Mouse (Mus musculus): ENCODE results near the gene D430041D05Rik.
"Not testable (repeated sequence)": the region's sequence is repeated elsewhere in the genome, so short reads cannot be mapped to it uniquely, and the experiment has no call there.

The D430041D05Rik gene

DNA sequence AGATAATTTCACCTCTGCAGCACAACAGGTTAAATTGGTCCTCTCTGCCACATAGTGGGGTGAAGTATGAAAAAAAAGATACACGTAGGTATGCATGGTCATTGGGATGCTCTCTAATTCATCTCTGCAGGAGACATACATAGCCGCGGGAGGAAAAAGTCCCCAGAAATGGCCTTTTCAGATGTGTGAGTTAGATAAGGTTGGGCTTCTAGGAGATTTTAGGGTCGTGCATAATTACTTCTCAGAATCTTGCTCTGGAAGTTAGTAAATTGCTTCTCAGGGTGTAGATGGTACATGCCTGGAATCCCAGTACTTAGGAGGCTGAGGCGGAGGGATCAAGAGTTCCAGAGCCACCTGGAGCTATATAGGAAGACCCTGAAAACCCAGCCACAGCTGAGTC, 286.7 kb downstream of the D430041D05Rik start:
- in situ Hi-C loops (cut with MboI; ENCODE audit: low sequenced_read_pairs), result no loop called here

DNA sequence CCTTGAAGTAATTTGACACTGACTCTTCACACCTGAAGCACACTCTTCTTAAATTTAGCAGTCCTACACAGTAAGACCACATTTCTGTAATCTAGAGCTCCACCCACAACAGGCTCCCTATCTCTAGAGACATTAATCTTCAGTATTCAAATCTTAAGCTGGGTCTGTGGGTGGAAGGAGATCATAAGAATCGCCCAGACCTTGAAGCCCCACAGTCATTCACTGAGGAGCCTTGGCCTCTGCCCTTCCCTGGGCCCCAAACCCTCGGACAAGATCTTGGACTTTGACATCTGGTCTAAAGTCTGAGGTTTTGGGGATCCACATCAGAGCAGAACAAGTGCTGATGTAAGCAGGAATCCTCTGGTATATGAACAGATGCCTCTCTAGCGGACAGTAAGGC, 287.3 kb downstream of the D430041D05Rik start:
- in situ Hi-C loops (cut with MboI; ENCODE audit: low sequenced_read_pairs), result no loop called here

- in situ Hi-C loops (cut with MboI; ENCODE audit: low sequenced_read_pairs), result no loop called here
Observed at GRCm38 (mm10) chr2:104122505-104123378, 288.1 kb downstream of the D430041D05Rik start, which contains the start of gene A930018P22Rik. Gene A930018P22Rik (plus strand): TSS chr2:104122769.

- in situ Hi-C loops (cut with MboI; ENCODE audit: low sequenced_read_pairs), result no loop called here
Observed at GRCm38 (mm10) chr2:104121681-104122504, 288.9 kb downstream of the D430041D05Rik start.

- in situ Hi-C loops (cut with MboI; ENCODE audit: low sequenced_read_pairs), result no loop called here
Observed at GRCm38 (mm10) chr2:104120312-104120711, 290.5 kb downstream of the D430041D05Rik start.

DNA sequence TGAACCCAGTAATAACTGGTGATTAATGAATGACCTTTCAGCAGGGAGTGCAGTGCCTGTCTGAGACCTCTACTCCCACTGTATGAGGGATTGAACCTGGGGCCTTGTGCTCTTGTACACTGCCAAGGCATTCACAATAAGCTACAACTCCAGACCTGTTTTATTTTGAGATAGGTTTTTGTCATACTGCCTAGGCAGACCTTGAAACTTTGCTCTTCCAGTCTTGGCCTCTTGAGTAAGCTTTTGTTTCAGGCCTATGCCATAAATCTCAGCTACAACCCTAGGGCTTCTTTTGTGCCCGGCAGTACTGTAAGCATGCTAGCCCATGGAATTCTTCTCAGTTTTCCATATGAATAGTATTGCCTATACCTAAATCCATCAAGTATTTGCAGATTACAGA, 291.7 kb downstream of the D430041D05Rik start:
- in situ Hi-C loops (cut with MboI; ENCODE audit: low sequenced_read_pairs), result no loop called here

- in situ Hi-C loops (cut with MboI; ENCODE audit: low sequenced_read_pairs), result not testable (repeated sequence)
Observed at GRCm38 (mm10) chr2:104117173-104117572, 293.6 kb downstream of the D430041D05Rik start.

DNA sequence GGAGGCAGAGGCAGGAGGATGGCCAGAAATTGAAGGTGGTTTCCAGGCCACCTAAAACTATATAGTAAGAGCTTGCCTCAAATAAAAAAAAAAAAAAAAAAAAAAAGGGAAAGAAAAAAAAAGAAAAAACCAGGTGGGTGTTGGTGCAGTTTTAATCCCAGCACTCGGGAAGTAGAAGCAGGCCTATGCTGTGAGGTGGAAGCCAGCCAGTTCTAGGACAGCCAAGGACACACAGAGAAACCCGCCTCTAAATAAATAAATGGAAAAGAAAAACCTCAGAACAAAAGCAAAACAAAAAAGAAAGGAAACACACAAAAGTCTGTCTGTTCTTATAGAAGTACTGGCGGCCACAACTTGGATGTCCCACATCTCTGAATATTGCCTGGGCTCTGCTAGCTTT, 295.9 kb downstream of the D430041D05Rik start:
- in situ Hi-C loops (cut with MboI; ENCODE audit: low sequenced_read_pairs), result no loop called here

- in situ Hi-C loops (cut with MboI; ENCODE audit: low sequenced_read_pairs), result not testable (repeated sequence)
Observed at GRCm38 (mm10) chr2:104113563-104113962, 297.2 kb downstream of the D430041D05Rik start.

DNA sequence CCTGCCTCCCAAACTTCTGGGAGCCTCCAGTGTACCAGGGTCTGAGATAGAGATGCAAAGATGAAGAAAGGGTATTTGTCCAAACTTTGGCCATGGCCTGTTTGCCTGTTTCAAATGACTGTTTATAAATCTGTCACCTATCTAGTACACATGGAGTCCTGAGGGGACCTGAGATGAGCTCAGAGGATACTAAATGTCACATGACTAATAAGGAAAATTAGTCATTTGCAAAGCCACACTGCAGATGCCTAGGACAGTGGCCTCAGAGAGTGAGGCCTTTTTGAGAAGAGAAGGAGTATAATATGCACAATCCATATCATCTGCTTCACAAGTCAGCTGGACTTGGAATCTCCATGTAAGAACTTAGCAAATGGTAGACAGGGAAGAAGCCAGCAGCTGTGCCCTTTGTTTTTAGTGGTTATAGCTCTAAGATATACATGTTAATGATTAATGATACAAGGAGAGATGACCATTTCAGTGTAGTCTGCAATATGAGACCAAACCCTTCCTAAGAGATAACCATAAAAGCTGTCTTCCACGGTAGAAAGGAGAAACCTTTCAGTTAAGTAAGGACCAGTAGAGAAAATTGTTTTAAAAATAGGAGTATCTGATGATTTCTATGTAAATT, 299.5 kb downstream of the D430041D05Rik start:
- in situ Hi-C loops (cut with MboI; ENCODE audit: low sequenced_read_pairs), result not testable (repeated sequence)

- in situ Hi-C loops (cut with MboI; ENCODE audit: low sequenced_read_pairs), result no loop called here
Observed at GRCm38 (mm10) chr2:104110031-104110430, 300.8 kb downstream of the D430041D05Rik start.

GRCm38 (mm10) chr2:104109528-104109927, 301.3 kb downstream of the D430041D05Rik start:
- in situ Hi-C loops (cut with MboI; ENCODE audit: low sequenced_read_pairs), result no loop called here

GRCm38 (mm10) chr2:104109021-104109420, 301.8 kb downstream of the D430041D05Rik start:
- in situ Hi-C loops (cut with MboI; ENCODE audit: low sequenced_read_pairs), result not testable (repeated sequence)

GRCm38 (mm10) chr2:104104800-104105199, 306.0 kb downstream of the D430041D05Rik start:
- in situ Hi-C loops (cut with MboI; ENCODE audit: low sequenced_read_pairs), result no loop called here

- in situ Hi-C loops (cut with MboI; ENCODE audit: low sequenced_read_pairs), result no loop called here
Observed at GRCm38 (mm10) chr2:104099946-104100345, 310.9 kb downstream of the D430041D05Rik start.

- in situ Hi-C loops (cut with MboI; ENCODE audit: low sequenced_read_pairs), result no loop called here
Observed at GRCm38 (mm10) chr2:104099231-104099585, 311.6 kb downstream of the D430041D05Rik start.

DNA sequence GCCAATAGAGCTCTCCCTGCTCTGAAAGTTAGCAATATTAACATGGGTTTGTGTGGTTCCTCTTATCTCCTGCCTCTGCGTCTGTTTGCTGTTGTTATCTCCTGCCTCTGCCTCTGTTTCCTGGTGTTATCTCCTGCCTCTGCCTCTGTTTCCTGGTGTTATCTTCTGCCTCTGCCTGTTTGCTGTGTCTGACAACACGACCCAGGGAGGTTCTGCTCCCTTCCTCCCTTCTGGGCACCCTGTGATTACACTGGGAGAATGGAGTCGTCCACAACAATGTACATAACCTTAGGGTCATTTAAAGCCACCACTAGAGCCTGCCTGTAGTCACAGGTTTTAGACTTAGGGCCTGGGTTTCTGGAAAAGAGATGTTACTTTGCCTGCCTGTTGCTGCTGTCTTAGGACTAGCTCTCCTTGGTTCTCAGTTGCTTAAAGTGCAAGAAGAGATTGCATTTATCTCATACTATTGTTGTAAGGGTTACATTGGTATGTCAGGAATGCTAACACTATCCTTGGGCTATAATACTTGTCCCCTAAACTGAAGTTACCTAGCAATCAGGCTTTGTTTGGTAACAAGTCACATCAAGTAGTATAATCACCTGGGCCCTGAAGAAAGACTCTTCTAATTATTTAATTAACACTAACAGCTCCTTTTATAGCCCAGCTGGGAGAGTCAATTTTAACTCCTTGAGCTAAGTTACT, 312.1 kb downstream of the D430041D05Rik start:
- in situ Hi-C loops (cut with MboI; ENCODE audit: low sequenced_read_pairs), result no loop called here

GRCm38 (mm10) chr2:104097396-104097795, 313.4 kb downstream of the D430041D05Rik start:
- in situ Hi-C loops (cut with MboI; ENCODE audit: low sequenced_read_pairs), result not testable (repeated sequence)

- in situ Hi-C loops (cut with MboI; ENCODE audit: low sequenced_read_pairs), result not testable (repeated sequence)
Observed at GRCm38 (mm10) chr2:104096796-104097195, 314.0 kb downstream of the D430041D05Rik start.

DNA sequence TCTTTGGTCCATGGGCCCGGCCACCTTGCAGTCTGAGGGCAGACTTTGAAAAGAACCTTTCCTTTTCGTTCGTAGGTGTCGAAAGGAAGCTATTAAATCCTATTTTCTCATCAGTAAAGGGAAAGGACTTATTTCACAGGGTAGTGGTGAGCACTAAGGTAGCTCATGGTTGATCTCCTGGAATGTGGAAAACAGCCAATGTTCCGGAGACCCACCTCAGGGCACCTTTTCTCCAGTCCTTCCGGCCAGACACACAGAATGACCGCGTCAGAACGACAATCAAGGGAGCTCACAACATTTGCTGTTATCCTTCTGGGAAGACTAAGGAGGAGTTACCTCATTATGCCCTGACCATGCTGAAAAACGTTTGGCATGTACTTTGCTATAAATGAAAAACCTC, 314.6 kb downstream of the D430041D05Rik start:
- in situ Hi-C loops (cut with MboI; ENCODE audit: low sequenced_read_pairs), result no loop called here
